Mouse (Mus musculus): Measurements from ENCODE around the gene Gm3182. TPM values are rescaled to one million over a fixed set of nuclear protein-coding genes. Genes with fewer than 3 reads are reported as not detected.
"Not testable (repeated sequence)": the region's sequence is repeated elsewhere in the genome, so short reads cannot be mapped to it uniquely, and the experiment has no call there.

The Gm3182 gene
- 19.7 and 33.1 TPM in 2 replicates for polyA plus RNA-seq (2012; rRNA removed)

- not testable (repeated sequence) for H3K4me3 ChIP-seq (ENCODE audit: control insufficient read depth, low read depth, low read length); H3K27ac ChIP-seq (ENCODE audit: control insufficient read depth, insufficient read depth, low read depth, low read length); H3K27me3 ChIP-seq (ENCODE audit: control insufficient read depth, insufficient read depth, low read length); H3K36me3 ChIP-seq (ENCODE audit: control insufficient read depth, insufficient read depth, low read length); H3K4me1 ChIP-seq (ENCODE audit: control insufficient read depth, insufficient read depth, low read length)
Observed at GRCm38 (mm10) chr14:4481445-4481844, at the start of gene Gm3182. TSS of gene Gm3182 (plus strand) at chr14:4481745.

DNA sequence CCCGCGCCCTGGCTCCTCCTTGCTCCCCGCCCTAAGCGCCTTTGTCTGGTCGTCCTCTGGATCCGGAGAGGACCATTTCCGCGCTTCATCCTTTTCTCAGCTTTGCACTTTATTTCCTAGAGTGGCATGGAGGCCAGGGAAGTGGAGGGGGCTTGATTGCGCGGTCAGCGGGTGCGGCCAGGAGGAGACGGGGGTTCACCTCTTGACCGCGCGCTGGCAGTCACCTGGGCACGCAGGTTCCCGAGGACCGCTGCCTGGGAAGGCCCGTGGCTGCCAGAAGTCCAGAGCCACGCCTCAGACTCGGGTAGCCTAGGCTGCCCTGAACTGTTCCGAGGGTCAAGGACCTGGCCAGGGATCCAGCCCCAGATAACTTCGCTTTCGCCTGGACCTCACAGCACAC lies 17.9 kb downstream of the Gm3182 start:
- H3K4me1 ChIP-seq (ENCODE audit: control insufficient read depth, insufficient read depth, low read length); H3K36me3 ChIP-seq (ENCODE audit: control insufficient read depth, insufficient read depth, low read length); H3K27me3 ChIP-seq (ENCODE audit: control insufficient read depth, insufficient read depth, low read length); H3K27ac ChIP-seq (ENCODE audit: control insufficient read depth, insufficient read depth, low read depth, low read length); H3K4me3 ChIP-seq (ENCODE audit: control insufficient read depth, low read depth, low read length): not testable (repeated sequence)

Other genes with a start within 250 kb of the Gm3182 start
- 0.72 and 0.91 TPM in 2 replicates for gene Gm3138, start 232.1 kb upstream of the Gm3182 start, polyA plus RNA-seq (2012; rRNA removed)
- 38.0 and 43.4 TPM in 2 replicates for gene Gm3149, start 164.5 kb upstream of the Gm3182 start, polyA plus RNA-seq (2012; rRNA removed)
- gene 2610042L04Rik, start 147.0 kb upstream of the Gm3182 start, polyA plus RNA-seq (2012; rRNA removed): 0.57 and 0.61 TPM in 2 replicates
- 0.56 and 0.70 TPM in 2 replicates for gene Gm3159, start 84.2 kb upstream of the Gm3182 start, polyA plus RNA-seq (2012; rRNA removed)
- 0.85 and 0.95 TPM in 2 replicates for gene Gm3164, start 66.3 kb upstream of the Gm3182 start, polyA plus RNA-seq (2012; rRNA removed)
- gene Gm3173, start 50.8 kb upstream of the Gm3182 start, polyA plus RNA-seq (2012; rRNA removed): 0.81 TPM in 1 of 2 replicates, not detected in the other
- gene Gm3047, start 73.7 kb downstream of the Gm3182 start, polyA plus RNA-seq (2012; rRNA removed): not detected in 2 replicates
- gene Gm8159, start 150.6 kb downstream of the Gm3182 start, polyA plus RNA-seq (2012; rRNA removed): 17.3 and 23.1 TPM in 2 replicates
- 0.88 and 2.3 TPM in 2 replicates for gene Gm3239, start 182.4 kb downstream of the Gm3182 start, polyA plus RNA-seq (2012; rRNA removed)
- 2.9 and 8.8 TPM in 2 replicates for gene Gm7876, start 227.5 kb downstream of the Gm3182 start, polyA plus RNA-seq (2012; rRNA removed)
- gene Gm3252, start 245.0 kb downstream of the Gm3182 start, polyA plus RNA-seq (2012; rRNA removed): 0.89 and 1.2 TPM in 2 replicates

Data from testis, adult 2 months (tissue).